Comparison of ENCODE assay signal across 22 mouse cellular contexts in the genomic region with DNA sequence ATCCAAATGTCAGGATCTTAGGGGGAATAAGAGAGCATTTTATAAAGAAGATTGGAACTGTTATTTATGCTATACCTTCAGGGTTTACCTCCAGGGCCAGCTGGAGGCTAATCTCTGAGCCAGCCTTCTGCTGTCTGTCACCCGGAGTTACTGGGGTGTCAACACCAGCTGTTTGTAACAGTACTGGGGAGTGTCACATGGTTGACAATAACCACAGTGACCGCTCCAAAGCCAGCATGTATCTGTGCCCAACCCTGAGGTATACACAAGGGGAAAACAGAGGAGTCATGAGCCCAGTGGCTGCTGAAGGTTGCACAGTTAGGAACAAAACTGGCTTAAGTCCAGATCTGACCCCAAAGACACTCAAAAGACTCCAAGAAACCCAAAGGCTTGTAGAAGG.
DNase-seq lines count a peak whose midpoint lies in the region; ATAC-seq and TF ChIP-seq lines count a peak whose summit lies in the region.
"Had no signal": no experiment of that assay in that cellular context is flagged by ENCODE, and none has a peak within 500 bp of the region (broad histone marks: within the 10 kb centered on the region; RNA-seq: fewer than 3 reads in every experiment).

No protein-coding gene starts in this region.

- peak; percentile 62 for DNase-seq in forebrain, embryonic 14.5 days (ENCODE audit: low spot score)
- DNase-seq in forebrain, postnatal 0 days, result no peak
- peak; percentile 55 for DNase-seq in heart, adult 11 months
- DNase-seq in 416B (ENCODE audit: low read depth), result peak; percentile 4
- no peak for DNase-seq in cerebellum, postnatal 25 days
- DNase-seq: adrenal gland, adult 2 months; adrenal gland, postnatal 14 days; cerebellum, adult 11-12 months; cerebellum, adult 8-10 months; cerebellum, postnatal 10 days; gastrocnemius, postnatal 25 days; heart, postnatal 14 days; heart, postnatal 4 days; kidney, adult 18-20 months had no signal

- no peaks in the 10 kb centered on the region for H3K79me2 ChIP-seq in myocyte (ENCODE audit: control insufficient read depth, insufficient read depth)

- no peak overlapping the region for H3K4me2 ChIP-seq in forebrain, embryonic 14.5 days (ENCODE audit: low read length)
- no peak overlapping the region for H3K4me2 ChIP-seq in forebrain, postnatal 0 days (ENCODE audit: low read depth)
- no peak overlapping the region for H3K4me2 ChIP-seq in heart, embryonic 12.5 days
- peak overlapping the region; percentile 24 for H3K4me2 ChIP-seq in myocyte (ENCODE audit: low read depth)
- H3K4me2 ChIP-seq: heart, embryonic 11.5 days; hindbrain, embryonic 14.5 days had no signal

- no peaks in the 10 kb centered on the region for H3K36me3 ChIP-seq in forebrain, embryonic 14.5 days (ENCODE audit: control insufficient read depth, insufficient read depth, low read length)
- H3K36me3 ChIP-seq in forebrain, postnatal 0 days (ENCODE audit: insufficient read depth), result no peaks in the 10 kb centered on the region
- H3K36me3 ChIP-seq in heart, embryonic 12.5 days, result no peaks in the 10 kb centered on the region
- no peaks in the 10 kb centered on the region for H3K36me3 ChIP-seq in myocyte (ENCODE audit: control insufficient read depth, insufficient read depth)

- H3K9ac ChIP-seq in forebrain, embryonic 14.5 days (ENCODE audit: low read length), result no peak overlapping the region
- no peak overlapping the region for H3K9ac ChIP-seq in forebrain, postnatal 0 days
- no peak overlapping the region for H3K9ac ChIP-seq in heart, embryonic 12.5 days
- H3K9ac ChIP-seq: hindbrain, embryonic 14.5 days had no signal

- no peaks in the 10 kb centered on the region for H3K9me3 ChIP-seq in forebrain, embryonic 14.5 days (replicated peaks; ENCODE audit: control insufficient read depth, low read length)
- no peaks in the 10 kb centered on the region for H3K9me3 ChIP-seq in forebrain, postnatal 0 days (ENCODE audit: low read length)
- no peaks in the 10 kb centered on the region for H3K9me3 ChIP-seq in heart, embryonic 12.5 days (replicated peaks)

- no peak for TF ChIP-seq CTCF in forebrain, postnatal 0 days (IDR thresholded peaks at IDR 0.05; ENCODE audit: low read depth)

- H3ac ChIP-seq in myocyte (ENCODE audit: control insufficient read depth, insufficient read length), result no peak overlapping the region

- H3K4me3 ChIP-seq in forebrain, embryonic 14.5 days (ENCODE audit: low read depth, low read length), result no peak overlapping the region
- H3K4me3 ChIP-seq in forebrain, postnatal 0 days (ENCODE audit: low read depth, low read length), result no peak overlapping the region
- H3K4me3 ChIP-seq in heart, embryonic 12.5 days, result no peak overlapping the region
- no peak overlapping the region for H3K4me3 ChIP-seq in myocyte

- H3K27me3 ChIP-seq in forebrain, embryonic 14.5 days (replicated peaks; ENCODE audit: control insufficient read depth, insufficient read depth, low read length), result no peaks in the 10 kb centered on the region
- no peaks in the 10 kb centered on the region for H3K27me3 ChIP-seq in forebrain, postnatal 0 days (ENCODE audit: insufficient read depth, low read length)
- H3K27me3 ChIP-seq in heart, embryonic 12.5 days (replicated peaks), result peaks cover 22% of the 10 kb centered on the region
- H3K27me3 ChIP-seq in myocyte (ENCODE audit: control insufficient read depth, insufficient read depth, insufficient read length), result no peaks in the 10 kb centered on the region

- peak overlapping the region; percentile 52; the same call in 1 of the 2 replicates for H3K27ac ChIP-seq in forebrain, embryonic 14.5 days (ENCODE audit: low read depth, low read length)
- no peak overlapping the region for H3K27ac ChIP-seq in forebrain, postnatal 0 days (ENCODE audit: low read depth, low read length)
- no peak overlapping the region for H3K27ac ChIP-seq in heart, embryonic 12.5 days (ENCODE audit: poor library complexity, severe bottlenecking)
- H3K27ac ChIP-seq: hindbrain, embryonic 14.5 days; hindbrain, postnatal 0 days had no signal

- peak; percentile 51; the same call in 1 of the 2 replicates for ATAC-seq in forebrain, embryonic 14.5 days
- ATAC-seq in forebrain, postnatal 0 days, result no peak
- no peak for ATAC-seq in heart, embryonic 12.5 days (ENCODE audit: insufficient number of reproducible peaks, low FRiP score)
- ATAC-seq: CD4-positive, CD25-positive, alpha-beta regulatory T cell, adult 4 months; hindbrain, postnatal 0 days; inflammation-experienced regulatory T-cells, adult 6 months; intestine, embryonic 16.5 days had no signal

- peaks cover 8% of the 10 kb centered on the region for H3K4me1 ChIP-seq in forebrain, embryonic 14.5 days (ENCODE audit: control insufficient read depth, insufficient read depth, low read length)
- H3K4me1 ChIP-seq in forebrain, postnatal 0 days (ENCODE audit: insufficient read depth), result peaks cover 6% of the 10 kb centered on the region
- peaks cover 6% of the 10 kb centered on the region for H3K4me1 ChIP-seq in heart, embryonic 12.5 days (replicated peaks)

- no peak for TF ChIP-seq POLR2A in myocyte (IDR thresholded peaks at IDR 0.05; ENCODE audit: insufficient read length, low read depth)

- 59% methylated on average over 2 of the region's 2 CpGs for WGBS in forebrain, embryonic 14.5 days
- WGBS in forebrain, postnatal 0 days, result 38% methylated on average over 2 of the region's 2 CpGs
- WGBS in heart, embryonic 12.5 days, result 15% methylated on average over 2 of the region's 2 CpGs

TF ChIP-seq in myocyte, 11 proteins besides CTCF, POLR2A, EP300 and RAD21:
- TF ChIP-seq TCF12 (IDR thresholded peaks at IDR 0.05; ENCODE audit: insufficient read depth, poor library complexity, severe bottlenecking), result peak; percentile 39
- no peak for TF ChIP-seq USF1 (IDR thresholded peaks at IDR 0.05; ENCODE audit: low read depth)
- peak in 2 of 3 experiments; percentile 24 to 65 for TF ChIP-seq MYOG (IDR thresholded peaks at IDR 0.05; ENCODE audit: control insufficient read depth in 1 of 3, insufficient read depth in 1 of 3, insufficient read length in 2 of 3, low read depth in 2 of 3)
- peak; percentile 33 for TF ChIP-seq TCF3 (IDR thresholded peaks at IDR 0.05; ENCODE audit: insufficient read length, low read depth)
- peak in 2 of 3 experiments; percentile 9 to 64 for TF ChIP-seq MYOD1 (IDR thresholded peaks at IDR 0.05; ENCODE audit: control insufficient read depth in 1 of 3, insufficient read length in 2 of 3, low read depth in 2 of 3)
- TF ChIP-seq SRF (IDR thresholded peaks at IDR 0.05; ENCODE audit: control insufficient read depth, insufficient read length, low read depth), result no peak

Comparison
In these comparisons a context has a peak if more than half of its experiments do, and no peak if none do; other contexts are left out.
1. DNase-seq: peak in forebrain, embryonic 14.5 days (single experiment), heart, adult 11 months (single experiment) and 416B (single experiment); none in forebrain, postnatal 0 days (single experiment) and cerebellum, postnatal 25 days (0 of 2).